ENCODE assay signal across 11 mouse cellular contexts in genomic region chr17:35204494-35205379, GRCm38 (mm10). TPM values are rescaled to one million over a fixed set of nuclear protein-coding genes. Genes with fewer than 3 reads are reported as not detected.
A peak's percentile ranks its signal among the peaks of the same experiment; 100 is the strongest.
DNase-seq lines count a peak whose midpoint lies in the region; ATAC-seq lines count a peak whose summit lies in the region.
"Had no signal": no experiment of that assay in that cellular context is flagged by ENCODE, and none has a peak within 500 bp of the region (broad histone marks: within the 10 kb centered on the region; RNA-seq: fewer than 3 reads in every experiment).

Gene Lta, minus strand, starts transcription at chr17:35205351.

- no peak for DNase-seq in midbrain, embryonic 10.5 days (ENCODE audit: low spot score)
- peak; percentile 76 to 87 for DNase-seq in thymus, postnatal 36 days
- DNase-seq in embryo, embryonic 11 days, result no peak
- no peak for DNase-seq in right cerebral cortex, postnatal 14 days
- DNase-seq: cerebellum, adult 11 months had no signal

- H3K4me3 ChIP-seq in forebrain, embryonic 15.5 days, result no peak within 1 kb of the TSS
- no peak within 1 kb of the TSS for H3K4me3 ChIP-seq in forebrain, embryonic 16.5 days (replicated peaks; ENCODE audit: low read length)
- H3K4me3 ChIP-seq in midbrain, embryonic 16.5 days (ENCODE audit: low read depth, low read length), result no peak within 1 kb of the TSS
- H3K4me3 ChIP-seq in midbrain, embryonic 10.5 days, result no peak within 1 kb of the TSS
- H3K4me3 ChIP-seq: intestine, embryonic 15.5 days had no signal

- H3K4me1 ChIP-seq in forebrain, embryonic 15.5 days, result no peaks in the 10 kb centered on the region
- no peaks in the 10 kb centered on the region for H3K4me1 ChIP-seq in forebrain, embryonic 16.5 days (replicated peaks; ENCODE audit: control insufficient read depth, insufficient read depth, low read length)
- no peaks in the 10 kb centered on the region for H3K4me1 ChIP-seq in midbrain, embryonic 16.5 days (ENCODE audit: control insufficient read depth, insufficient read depth, low read length)
- H3K4me1 ChIP-seq in midbrain, embryonic 10.5 days, result peaks cover 17% of the 10 kb centered on the region
- H3K4me1 ChIP-seq: intestine, embryonic 15.5 days had no signal

- 0 out of 2 replicates have a peak, but pooled peaks cover 3% of the 10 kb centered on the region for H3K27me3 ChIP-seq in forebrain, embryonic 15.5 days
- H3K27me3 ChIP-seq in forebrain, embryonic 16.5 days (replicated peaks; ENCODE audit: control insufficient read depth, insufficient read depth, low read length), result no peaks in the 10 kb centered on the region
- peaks cover 5% of the 10 kb centered on the region for H3K27me3 ChIP-seq in midbrain, embryonic 16.5 days (ENCODE audit: control insufficient read depth, insufficient read depth, low read depth, low read length)
- peaks cover 55% of the 10 kb centered on the region for H3K27me3 ChIP-seq in midbrain, embryonic 10.5 days (ENCODE audit: low read depth, poor library complexity, severe bottlenecking)

- ATAC-seq in forebrain, embryonic 15.5 days (replicated peaks), result no peak
- no peak for ATAC-seq in forebrain, embryonic 16.5 days
- no peak for ATAC-seq in midbrain, embryonic 16.5 days
- ATAC-seq in neutrophil, adult 5-6 weeks (ENCODE audit: extremely low read depth, insufficient number of reproducible peaks, low FRiP score, poor library complexity, severe bottlenecking), result peak; percentile 64
- ATAC-seq: intestine, embryonic 15.5 days had no signal

- no peak within 1 kb of the TSS for H3K27ac ChIP-seq in forebrain, embryonic 15.5 days (replicated peaks)
- H3K27ac ChIP-seq in forebrain, embryonic 16.5 days (ENCODE audit: low read length), result no peak within 1 kb of the TSS
- no peak within 1 kb of the TSS for H3K27ac ChIP-seq in midbrain, embryonic 16.5 days (ENCODE audit: low read length)
- no peak within 1 kb of the TSS for H3K27ac ChIP-seq in midbrain, embryonic 10.5 days (replicated peaks)
- H3K27ac ChIP-seq: intestine, embryonic 15.5 days; liver, embryonic 14.5 days had no signal

- H3K4me2 ChIP-seq in forebrain, embryonic 15.5 days (replicated peaks), result no peak within 1 kb of the TSS
- no peak within 1 kb of the TSS for H3K4me2 ChIP-seq in forebrain, embryonic 16.5 days (ENCODE audit: low read length)
- H3K4me2 ChIP-seq in midbrain, embryonic 16.5 days (ENCODE audit: low read length), result 0 out of 2 replicates have a peak within 1 kb of the TSS, but pooled peaks have one; percentile 3
- H3K4me2 ChIP-seq: intestine, embryonic 15.5 days had no signal

- 28% methylated on average over 20 of the region's 20 CpGs for WGBS in forebrain, embryonic 15.5 days
- 24% methylated on average over 20 of the region's 20 CpGs for WGBS in forebrain, embryonic 16.5 days
- 33% methylated on average over 20 of the region's 20 CpGs for WGBS in midbrain, embryonic 16.5 days
- 32% methylated on average over 20 of the region's 20 CpGs for WGBS in midbrain, embryonic 10.5 days

- H3K9me3 ChIP-seq in forebrain, embryonic 15.5 days, result no peaks in the 10 kb centered on the region
- no peaks in the 10 kb centered on the region for H3K9me3 ChIP-seq in forebrain, embryonic 16.5 days (ENCODE audit: control insufficient read depth, low read length)
- no peaks in the 10 kb centered on the region for H3K9me3 ChIP-seq in midbrain, embryonic 16.5 days (replicated peaks; ENCODE audit: control insufficient read depth, low read length, poor library complexity, severe bottlenecking)
- H3K9me3 ChIP-seq in midbrain, embryonic 10.5 days (replicated peaks), result no peaks in the 10 kb centered on the region
- H3K9me3 ChIP-seq: intestine, embryonic 15.5 days had no signal

- no peaks in the 10 kb centered on the region for H3K36me3 ChIP-seq in forebrain, embryonic 15.5 days
- no peaks in the 10 kb centered on the region for H3K36me3 ChIP-seq in forebrain, embryonic 16.5 days (ENCODE audit: control insufficient read depth, insufficient read depth)
- H3K36me3 ChIP-seq in midbrain, embryonic 16.5 days (ENCODE audit: control insufficient read depth, insufficient read depth, low read length), result no peaks in the 10 kb centered on the region
- no peaks in the 10 kb centered on the region for H3K36me3 ChIP-seq in midbrain, embryonic 10.5 days
- H3K36me3 ChIP-seq: intestine, embryonic 15.5 days had no signal

- H3K9ac ChIP-seq in forebrain, embryonic 15.5 days (replicated peaks), result 0 out of 2 replicates have a peak within 1 kb of the TSS, but pooled peaks have one; percentile 1
- no peak within 1 kb of the TSS for H3K9ac ChIP-seq in forebrain, embryonic 16.5 days (replicated peaks; ENCODE audit: low read depth, low read length)
- 0 out of 2 replicates have a peak within 1 kb of the TSS, but pooled peaks have one; percentile 40 for H3K9ac ChIP-seq in midbrain, embryonic 16.5 days (ENCODE audit: low read depth, low read length)
- H3K9ac ChIP-seq: intestine, embryonic 15.5 days; liver, embryonic 14.5 days had no signal

RNA-seq across cellular contexts. Expression of gene Lta, which starts in this region (rescaled TPM):
- 0.36 TPM in 1 of 2 replicates, not detected in the other for polyA plus RNA-seq in forebrain, embryonic 15.5 days (2015; fragmentation: Nextera tagmentation; extraction: Ambion mirVana)
- polyA plus RNA-seq in forebrain, embryonic 16.5 days (2015; fragmentation: Nextera tagmentation; extraction: Ambion mirVana), result 0.24 and 0.35 TPM in 2 replicates
- 0.45 and 1.1 TPM in 2 replicates for polyA plus RNA-seq in midbrain, embryonic 16.5 days (2015; fragmentation: Nextera tagmentation; extraction: Ambion mirVana)
- not detected in 2 replicates for polyA plus RNA-seq in midbrain, embryonic 10.5 days (2016; fragmentation: Nextera tagmentation; extraction: Ambion mirVana)
- total RNA-seq in neutrophil, adult 5-6 weeks (2017), result 6.6 and 9.9 TPM in 2 replicates

Comparison
In these comparisons a context has a peak if more than half of its experiments do, and no peak if none do; other contexts are left out.
1. DNase-seq: peak in thymus, postnatal 36 days (2 of 2); none in midbrain, embryonic 10.5 days (single experiment), embryo, embryonic 11 days (single experiment) and right cerebral cortex, postnatal 14 days (single experiment).